Mouse (Mus musculus) spleen, adult 12 weeks (tissue): Measurements from ENCODE around the gene Tns1.

Experiments
- DNase-seq: peaks from one replicate; pipeline ENCODE4 v3.0.0; 2022; ENCODE audit warnings: low spot score

Tns1 gene

DNA sequence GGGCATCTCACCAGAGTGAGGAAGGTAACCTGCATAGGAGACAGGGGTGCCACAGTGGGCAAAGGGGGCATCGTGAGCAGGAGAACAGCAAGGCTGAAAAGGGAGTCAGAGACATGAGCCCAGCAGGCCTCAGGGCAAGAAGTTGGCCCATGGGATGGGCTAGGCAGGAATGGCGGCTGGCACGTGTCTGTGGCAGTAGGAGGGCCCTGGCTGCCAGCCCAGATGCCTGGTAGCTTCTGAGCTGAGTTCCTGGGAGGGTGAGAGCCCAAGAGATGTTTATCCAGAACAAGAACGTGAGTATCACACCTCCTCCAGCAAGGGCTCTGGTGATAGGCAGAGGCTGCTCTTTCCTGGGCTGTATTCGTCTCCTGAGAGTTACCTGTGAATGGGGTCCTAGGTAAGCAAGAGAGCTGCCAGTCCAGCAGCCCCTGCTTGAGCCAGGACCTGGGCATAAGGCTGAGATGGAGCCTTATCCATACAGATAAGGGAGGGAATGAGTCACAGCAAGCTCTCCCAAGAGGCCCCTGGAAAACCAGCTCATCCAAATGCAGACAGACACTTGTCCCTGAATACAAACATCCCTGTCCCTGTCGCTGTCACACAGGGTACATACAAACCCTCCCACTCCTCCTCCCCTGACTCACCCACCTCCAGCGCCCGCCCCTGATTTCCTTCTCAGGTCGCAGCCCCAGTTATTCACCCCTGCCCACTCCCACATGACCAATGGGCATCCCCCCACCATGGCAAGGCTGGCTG is 2.2 kb downstream of the Tns1 start:
- no peak for DNase-seq

GRCm38 (mm10) chr1:74121138-74121537 is 3.1 kb downstream of the Tns1 start:
- DNase-seq, result no peak

DNA sequence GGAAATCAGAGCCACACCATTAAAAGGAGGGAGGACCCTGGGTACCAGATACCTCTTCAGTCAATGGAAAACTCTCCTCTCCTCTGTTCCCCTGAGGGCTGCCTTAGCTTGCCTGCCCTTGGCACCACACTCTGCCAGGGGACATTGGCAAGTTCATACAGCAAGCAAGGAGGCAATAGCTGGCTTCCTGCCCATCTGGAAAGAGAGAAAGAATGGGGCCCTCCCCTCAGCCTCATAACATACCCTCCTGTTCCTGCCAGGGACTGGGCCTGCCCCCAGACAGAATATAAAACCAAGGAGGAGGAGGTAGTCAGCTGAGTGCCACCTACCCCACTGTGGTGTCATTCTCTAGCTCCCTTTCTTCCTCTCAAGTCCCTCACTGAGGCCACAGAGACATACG is 5.1 kb downstream of the Tns1 start:
- DNase-seq, result no peak

DNA sequence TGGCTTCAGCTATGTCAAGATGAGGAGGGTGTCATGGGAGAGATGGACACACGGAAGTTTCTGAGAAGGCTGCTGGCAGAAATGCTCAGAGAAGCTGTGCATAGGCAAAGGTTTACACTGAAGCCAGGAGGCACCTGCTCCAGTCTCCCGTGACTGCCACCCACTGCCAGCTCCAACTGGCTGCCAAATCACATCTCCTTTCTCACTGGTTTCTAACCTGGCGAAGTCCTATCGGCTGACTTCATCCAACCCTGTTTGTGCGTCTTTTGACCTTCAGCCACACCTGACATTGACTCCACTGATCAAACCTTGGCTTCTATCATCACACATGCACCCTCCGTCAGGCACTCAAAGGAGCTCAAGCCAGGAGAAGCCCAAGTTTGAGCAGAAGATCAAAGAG is 6.4 kb downstream of the Tns1 start:
- DNase-seq, result no peak

DNA sequence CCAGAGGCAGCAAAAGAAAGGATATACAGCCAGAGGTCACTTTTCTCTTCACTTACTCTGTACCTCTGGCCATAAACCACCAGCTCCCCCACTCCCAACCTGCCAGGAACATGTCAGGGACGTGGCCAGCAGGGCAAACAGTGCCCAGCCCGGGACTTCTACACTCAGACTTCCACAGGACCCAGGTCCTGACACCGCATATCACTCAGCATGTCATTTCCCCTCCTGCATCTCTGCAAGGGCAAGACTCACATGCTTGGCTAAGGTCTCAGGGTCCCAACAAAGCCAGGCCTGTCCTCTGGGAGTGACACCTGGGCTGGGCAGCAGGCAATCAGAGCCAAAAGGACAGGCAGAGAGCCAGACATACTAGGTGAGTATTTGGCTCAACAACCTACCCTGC is 11.2 kb downstream of the Tns1 start:
- DNase-seq, result no peak

DNA sequence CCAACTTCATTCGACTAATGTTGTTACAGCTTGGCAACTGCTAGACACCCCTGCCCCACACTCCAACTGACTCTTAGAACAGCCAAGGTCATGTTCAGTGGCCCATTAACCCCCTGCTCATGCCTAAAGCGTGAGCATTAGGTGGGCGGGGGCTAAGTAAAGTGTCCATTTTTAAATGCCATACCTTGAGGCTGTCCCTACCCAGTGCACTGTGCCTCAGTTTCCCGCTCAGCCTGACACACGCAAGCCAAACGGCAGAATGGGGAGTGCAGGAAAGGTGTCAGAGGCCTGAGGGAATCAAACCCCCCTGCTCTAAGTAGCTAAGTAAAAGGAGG is 12.6 kb downstream of the Tns1 start:
- DNase-seq, result no peak

GRCm38 (mm10) chr1:74110932-74111695 is 13.1 kb downstream of the Tns1 start:
- DNase-seq, result no peak

- no peak for DNase-seq
These were observed 14.6 kb downstream of the Tns1 start for GRCm38 (mm10) chr1:74109670-74110069.

GRCm38 (mm10) chr1:74107931-74108618 is 16.2 kb downstream of the Tns1 start:
- no peak for DNase-seq

DNA sequence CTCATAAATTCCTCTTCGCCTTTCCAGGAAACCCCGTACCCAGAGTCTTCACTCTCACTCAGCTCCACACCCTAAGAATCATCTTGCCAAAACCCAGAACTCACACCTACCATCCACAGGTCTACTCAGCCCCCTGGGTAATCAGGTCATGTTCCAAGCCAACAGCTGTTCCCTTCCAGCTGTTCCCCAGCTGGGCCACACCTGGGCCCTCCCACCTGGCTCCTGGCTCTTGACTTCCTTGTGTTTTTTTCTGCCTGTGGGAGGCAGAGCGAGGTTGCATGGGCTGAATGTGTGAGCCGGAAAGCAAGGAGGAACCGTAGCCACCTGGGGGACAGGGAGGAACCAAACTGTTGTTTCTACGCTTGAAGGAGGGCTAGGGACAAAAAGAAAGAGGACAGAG is 18.0 kb downstream of the Tns1 start:
- no peak for DNase-seq

- DNase-seq, result no peak
These were observed 18.6 kb downstream of the Tns1 start for GRCm38 (mm10) chr1:74105660-74106059.

GRCm38 (mm10) chr1:74103654-74104353 is 20.4 kb downstream of the Tns1 start:
- DNase-seq, result no peak

DNA sequence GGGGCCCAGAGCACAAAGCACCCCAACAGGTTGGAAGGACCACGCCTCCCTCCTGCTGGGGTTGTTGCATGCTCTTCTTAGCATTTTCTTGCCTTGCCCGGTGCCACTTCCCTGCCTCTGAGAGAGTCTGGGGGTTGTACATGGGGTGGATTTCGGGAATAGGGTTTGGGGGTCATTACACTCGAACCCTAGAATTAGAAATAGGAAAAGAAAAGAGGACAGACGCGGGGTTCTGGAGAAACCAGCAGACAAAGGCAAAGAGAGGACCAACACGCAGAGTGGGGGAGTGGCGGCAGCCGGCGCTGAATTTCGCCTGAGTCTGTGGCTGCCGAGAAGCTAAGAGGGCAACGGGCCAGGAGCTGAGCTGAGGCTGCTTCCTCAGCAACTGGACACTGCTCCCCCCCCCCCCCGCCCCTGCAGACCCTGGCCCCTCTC is 25.2 kb downstream of the Tns1 start:
- no peak for DNase-seq

DNA sequence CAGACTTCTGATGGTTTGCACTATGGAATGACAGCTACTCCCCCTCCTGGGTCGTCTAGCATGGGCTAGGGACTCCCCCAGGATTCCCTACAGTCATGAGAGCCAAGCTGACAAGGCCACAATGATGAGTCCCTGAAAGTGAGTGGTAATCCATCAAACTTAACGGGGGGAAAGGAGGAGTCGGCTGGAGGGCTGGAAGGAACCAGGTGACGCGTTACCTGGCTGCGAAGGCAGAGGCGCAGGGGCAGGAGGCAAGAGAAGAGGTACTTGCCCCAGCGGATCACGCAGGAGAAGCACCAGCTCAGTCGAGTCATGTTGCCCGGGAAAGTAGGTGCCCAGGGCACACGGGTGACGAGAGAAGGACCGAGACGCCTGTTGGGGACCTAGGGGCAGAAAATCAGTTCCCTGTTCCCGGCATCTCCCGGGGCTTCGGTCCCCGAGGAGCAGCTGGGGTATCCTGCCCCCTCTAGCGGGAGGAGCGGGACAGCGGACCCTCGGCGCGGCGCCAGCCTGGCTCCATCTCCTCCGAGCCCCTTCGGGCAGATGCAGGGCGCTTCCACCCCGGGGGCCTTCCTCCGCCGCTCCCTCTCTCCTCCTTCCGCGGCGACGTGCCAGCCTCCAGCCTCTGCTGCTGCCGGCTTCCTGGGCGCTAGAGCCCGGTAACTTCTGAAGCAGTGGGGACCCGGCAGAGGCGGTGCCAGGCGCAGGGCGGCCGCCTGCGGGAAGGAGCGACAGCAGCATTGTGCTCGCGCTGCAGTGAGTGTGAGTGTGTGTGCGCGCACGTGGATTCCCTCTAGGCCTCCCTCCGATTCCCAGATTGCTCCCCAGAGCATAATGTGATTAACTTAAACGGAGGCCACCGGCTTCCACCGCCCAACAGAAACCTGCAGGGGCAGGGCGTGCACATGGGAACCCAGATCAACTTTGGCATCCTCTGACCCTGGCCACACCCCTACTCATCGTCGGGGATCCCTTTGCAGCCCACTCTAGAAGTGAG is 25.9 kb downstream of the Tns1 start:
- no peak for DNase-seq

DNA sequence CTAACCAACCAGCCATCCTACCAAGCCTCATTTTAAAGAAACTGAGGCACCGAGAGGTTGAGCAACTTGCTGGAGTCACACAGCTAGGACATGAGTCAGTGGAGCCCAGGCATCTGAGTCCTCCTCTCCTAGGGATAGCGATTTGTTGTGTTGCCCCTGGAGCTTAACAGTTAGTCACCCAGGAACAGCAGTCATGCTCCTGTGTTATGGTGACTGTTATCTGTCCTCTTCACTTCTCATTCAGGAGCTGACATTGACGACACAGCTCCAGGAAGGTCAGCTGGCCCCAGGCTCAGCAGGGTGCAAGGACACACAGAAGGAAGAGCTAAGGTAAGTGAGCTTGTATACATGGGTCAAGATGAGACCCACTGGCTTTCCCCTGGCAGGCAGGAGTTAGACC is 28.5 kb downstream of the Tns1 start:
- DNase-seq, result no peak

- DNase-seq, result no peak
These were observed 29.0 kb downstream of the Tns1 start for GRCm38 (mm10) chr1:74095296-74095695.

GRCm38 (mm10) chr1:74094497-74095270 is 29.6 kb downstream of the Tns1 start:
- DNase-seq, result no peak

DNA sequence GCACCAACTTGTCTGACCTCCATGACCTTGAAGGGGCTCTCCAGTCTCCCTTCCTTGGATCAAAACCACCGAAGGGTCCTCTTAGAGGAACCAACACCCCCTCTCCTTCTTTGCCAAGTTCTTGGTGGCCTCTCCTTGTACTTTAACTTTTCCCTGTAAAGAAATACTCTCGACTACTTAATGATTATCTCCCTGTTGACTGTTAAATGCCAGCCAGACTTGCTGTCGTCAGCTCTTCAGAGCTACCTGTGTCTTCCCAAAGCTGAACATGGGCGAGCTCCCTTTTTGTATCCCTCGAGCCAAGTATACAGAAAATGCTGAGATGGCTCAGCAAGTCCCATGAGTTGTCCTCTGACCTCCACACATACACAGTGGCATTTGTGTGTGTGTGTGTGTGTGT is 30.8 kb downstream of the Tns1 start:
- DNase-seq, result no peak

GRCm38 (mm10) chr1:74092242-74092641 is 32.0 kb downstream of the Tns1 start:
- no peak for DNase-seq

GRCm38 (mm10) chr1:74091611-74092224 is 32.5 kb downstream of the Tns1 start:
- no peak for DNase-seq
